Mouse (Mus musculus) heart, adult 2 months (tissue): ENCODE data around the gene Sycp2l. TPM values are rescaled to one million over a fixed set of nuclear protein-coding genes. Genes with fewer than 3 reads are reported as not detected.

Experiments
- DNase-seq, 2 experiments: peaks; one replicate each; pipeline ENCODE4 v3.0.0; 2021
- H3K27ac ChIP-seq: fragments of 200-600 bp; 2 replicates; pipeline ENCODE4 v1.8.1; 2022
- H3K27me3 ChIP-seq: fragments of 200-500 bp; 2 replicates; pipeline ENCODE4 v1.6.1; 2012; ENCODE audit warnings: mild to moderate bottlenecking, low read length, inconsistent platforms, mixed read lengths; ENCODE audit not compliant: control insufficient read depth, insufficient read depth
- H3K36me3 ChIP-seq: fragments of 200-500 bp; 2 replicates; pipeline ENCODE4 v1.6.1; 2012; ENCODE audit warnings: low read length, inconsistent platforms; ENCODE audit not compliant: control insufficient read depth, insufficient read depth
- H3K4me1 ChIP-seq: fragments of 200-500 bp; 2 replicates; pipeline ENCODE4 v1.6.1; 2011; ENCODE audit warnings: low read length; ENCODE audit not compliant: control insufficient read depth, insufficient read depth
- H3K4me3 ChIP-seq: fragments of 200-600 bp; 2 replicates; pipeline ENCODE4 v1.8.1; 2022
- H3K79me2 ChIP-seq: fragments of 200-500 bp; replicated peaks from 2 replicates; pipeline ENCODE4 v1.6.1; 2012; ENCODE audit warnings: mild to moderate bottlenecking, inconsistent platforms, low read length, moderate library complexity, mixed read lengths; ENCODE audit not compliant: control insufficient read depth, insufficient read depth
- H3K9ac ChIP-seq: fragments of 200-500 bp; 2 replicates; pipeline ENCODE4 v1.6.1; 2012; ENCODE audit warnings: low read depth, mild to moderate bottlenecking, control low read depth, inconsistent platforms, low read length, mixed read lengths
- CTCF ChIP-seq: fragments of 200-600 bp; IDR thresholded peaks from 2 replicates; pipeline ENCODE4 v1.8.1; 2022; ENCODE audit warnings: antibody characterized with exemption, mild to moderate bottlenecking, moderate library complexity
- EP300 ChIP-seq: fragments of 200-500 bp; IDR thresholded peaks from 2 replicates; pipeline ENCODE4 v1.6.1; 2011; ENCODE audit warnings: low read depth, low read length, control low read depth; ENCODE audit not compliant: insufficient read depth
- POLR2A ChIP-seq: fragments of 200-500 bp; IDR thresholded peaks from 2 replicates; pipeline ENCODE4 v1.6.1; 2011; ENCODE audit warnings: mild to moderate bottlenecking, low read depth, low read length, control low read depth; ENCODE audit not compliant: insufficient read depth
- WGBS: fragments of 180-500 bp; shearing (Covaris S2); methylation state at CpG from one replicate; pipeline ENCODE4 v1.1.7; 2018; 5-methylcytosine and 5-hydroxymethylcytosine counted together
- intact Hi-C: fragments of 180-260 bp; cut with DNase I; formaldehyde crosslinking; loops from one replicate; pipeline ENCODE4 v1.15.1; 2025
- polyA plus RNA-seq: library from polyadenylated mRNA; depleted of rRNA; stranded (reverse); fragments of >200 nt; gene quantifications from 2 replicates; pipeline ENCODE4 v1.2.3, GENCODE M21; 2012
- total RNA-seq, 2 experiments: library from RNA; stranded (reverse); gene quantifications; 2 replicates each; pipeline ENCODE4 v1.2.3; 2021

Gene Sycp2l
- total and polyA plus RNA-seq, 3 experiments = not detected

DNA sequence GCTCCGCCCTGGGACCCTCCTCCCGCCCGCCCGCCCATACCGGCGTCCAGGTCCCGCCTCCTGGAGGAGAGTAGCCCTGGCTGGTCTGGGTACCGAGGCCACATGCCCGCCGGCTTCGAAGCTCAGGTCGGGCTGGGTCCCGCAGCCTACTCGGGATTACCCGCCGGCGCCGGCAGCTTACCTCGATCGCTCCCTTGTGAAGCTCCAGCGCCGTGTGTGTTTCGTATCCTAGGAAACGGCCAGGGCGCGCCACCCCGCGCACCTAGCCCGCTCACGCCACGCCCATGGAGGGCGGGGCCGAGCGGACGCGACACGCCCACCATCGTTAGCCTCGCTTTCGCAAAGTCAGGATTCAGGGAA lies 34.7 kb upstream of the Sycp2l start, which contains the start of gene Mak:
Gene Mak (minus strand): TSS at position 286 of the 360 bp plus-strand sequence.
- DNase-seq = peak; percentile 28 to 34
- TF ChIP-seq EP300 (no peak), CTCF (no peak), POLR2A (no peak)
- H3K4me3 ChIP-seq = peak within 1 kb of the TSS; percentile 22; the same call in 1 of the 2 replicates
- H3K27ac ChIP-seq = no peak within 1 kb of the TSS
- peaks cover 3% of the 10 kb centered on the region for H3K27me3 ChIP-seq
- no peaks in the 10 kb centered on the region for H3K79me2 ChIP-seq
- H3K36me3 ChIP-seq = no peaks in the 10 kb centered on the region
- no peaks in the 10 kb centered on the region; the same call in 1 of the 2 replicates for H3K4me1 ChIP-seq
- H3K9ac ChIP-seq = no peak within 1 kb of the TSS
- WGBS = 2% methylated on average over 38 of the region's 40 CpGs
- intact Hi-C loops = no loop called here

DNA sequence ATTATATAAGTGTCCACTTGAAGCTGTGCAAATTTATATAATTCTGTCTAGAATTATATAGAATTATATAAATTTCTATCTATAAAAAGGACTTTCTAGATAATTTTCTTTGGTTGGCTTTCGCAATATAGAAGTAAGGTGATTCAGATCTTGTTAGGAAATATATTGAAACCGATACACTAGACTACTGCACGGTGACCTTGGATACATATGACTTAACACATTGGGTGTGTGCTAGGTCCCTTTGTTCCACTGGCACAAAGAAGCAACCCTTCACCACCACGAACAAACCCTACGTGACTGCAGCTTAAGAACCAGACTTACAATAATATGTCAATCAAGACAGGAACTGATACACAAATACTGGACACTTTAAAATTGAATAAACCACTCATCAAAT lies 34.2 kb upstream of the Sycp2l start:
- intact Hi-C loops = no loop called here
- no peaks in the 10 kb centered on the region for H3K36me3 ChIP-seq
- H3K79me2 ChIP-seq = no peaks in the 10 kb centered on the region
- peaks cover 3% of the 10 kb centered on the region for H3K27me3 ChIP-seq
- DNase-seq = no peak
- TF ChIP-seq POLR2A = no peak
- H3K4me3 ChIP-seq = no peak overlapping the region; the same call in 1 of the 2 replicates
- no peak overlapping the region for H3K9ac ChIP-seq
- 54% methylated on average over 5 of the region's 5 CpGs for WGBS
- no peaks in the 10 kb centered on the region; the same call in 1 of the 2 replicates for H3K4me1 ChIP-seq
- no peak overlapping the region for H3K27ac ChIP-seq

DNA sequence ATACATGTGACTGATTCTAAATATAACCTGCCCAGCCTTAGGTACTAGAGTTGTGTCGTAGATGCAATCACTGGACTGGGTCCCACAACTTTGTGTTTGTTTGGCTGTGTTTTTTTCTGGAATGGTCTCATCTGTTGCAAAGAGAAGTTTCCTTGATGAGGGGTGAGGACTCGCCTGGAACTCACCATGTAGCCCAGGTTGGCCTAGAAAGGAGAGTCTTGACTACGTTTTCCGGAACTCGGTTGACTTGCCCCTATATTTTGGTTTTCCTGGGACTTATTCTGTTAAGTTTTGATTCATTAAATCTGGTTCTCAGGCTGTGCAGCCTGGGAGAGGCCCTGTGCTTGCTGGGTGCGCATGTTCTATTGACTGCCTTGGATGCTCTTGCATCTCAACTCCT lies 33.4 kb upstream of the Sycp2l start:
- Histone ChIP-seq H3K9ac (no peak overlapping the region), H3K4me3 (no peak overlapping the region), H3K27me3 (peaks cover 3% of the 10 kb centered on the region), H3K4me1 (no peaks in the 10 kb centered on the region; the same call in 1 of the 2 replicates), H3K79me2 (no peaks in the 10 kb centered on the region), H3K36me3 (no peaks in the 10 kb centered on the region), H3K27ac (no peak overlapping the region)
- 90% methylated on average over 6 of the region's 6 CpGs for WGBS
- TF ChIP-seq EP300 (no peak), POLR2A (no peak), CTCF (no peak)
- intact Hi-C loops = no loop called here
- DNase-seq = no peak

DNA sequence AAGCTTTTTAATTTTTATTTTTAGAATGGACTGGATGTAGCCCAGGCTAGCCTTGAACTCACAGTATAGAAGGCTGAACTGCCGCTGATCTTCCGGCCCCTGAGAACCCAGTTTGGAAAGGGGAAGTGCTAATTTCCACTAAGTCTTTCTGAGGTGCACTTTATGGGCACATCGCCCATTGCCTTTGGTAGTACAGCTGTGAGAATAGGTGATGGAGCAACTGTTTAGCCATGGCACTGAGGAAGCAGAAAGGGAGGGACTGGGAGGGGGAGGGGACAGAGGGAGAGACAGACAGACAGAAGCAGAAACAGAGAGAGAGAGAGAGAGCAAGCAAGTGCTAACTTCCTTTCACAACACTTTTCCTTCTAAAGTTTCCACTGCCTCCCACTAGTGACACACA lies 29.6 kb upstream of the Sycp2l start:
- no peaks in the 10 kb centered on the region; the same call in 1 of the 2 replicates for H3K4me1 ChIP-seq
- H3K79me2 ChIP-seq = no peaks in the 10 kb centered on the region
- H3K27ac ChIP-seq = no peak overlapping the region
- TF ChIP-seq EP300 = no peak
- TF ChIP-seq POLR2A = no peak
- no peak for TF ChIP-seq CTCF
- no peaks in the 10 kb centered on the region for H3K36me3 ChIP-seq
- intact Hi-C loops = loop anchor here (2.0 kb wide), 1 partner anchor 154 kb away; no protein-coding TSS in a partner anchor
- H3K27me3 ChIP-seq = peaks cover 2% of the 10 kb centered on the region
- H3K4me3 ChIP-seq = no peak overlapping the region
- no peak for DNase-seq
- no peak overlapping the region for H3K9ac ChIP-seq
- 74% methylated on average over 3 of the region's 3 CpGs for WGBS

DNA sequence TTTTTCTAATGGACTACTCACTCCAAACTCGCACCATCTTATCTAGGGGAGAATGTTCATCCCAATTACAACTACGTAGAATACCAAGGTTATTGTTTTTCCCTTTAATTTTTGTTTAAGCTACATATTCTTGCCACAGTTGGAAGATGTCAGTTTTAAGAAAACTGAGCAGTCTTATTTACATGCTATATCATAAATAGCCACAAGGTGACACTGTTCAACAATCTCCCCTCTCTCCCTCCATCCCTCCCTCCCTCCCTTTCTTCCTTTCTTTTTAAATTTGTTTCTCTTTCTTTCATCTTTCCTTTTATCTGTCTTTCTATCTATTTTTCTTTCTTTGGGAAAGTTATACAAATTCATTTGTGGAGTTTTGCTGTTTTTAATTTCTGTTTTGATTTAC lies 29.0 kb upstream of the Sycp2l start:
- H3K27me3 ChIP-seq = no peaks in the 10 kb centered on the region; the same call in 1 of the 2 replicates
- DNase-seq = no peak
- H3K4me3 ChIP-seq = no peak overlapping the region
- H3K36me3 ChIP-seq = no peaks in the 10 kb centered on the region
- no peak overlapping the region for H3K9ac ChIP-seq
- intact Hi-C loops = loop anchor here (2.0 kb wide), 1 partner anchor 154 kb away; no protein-coding TSS in a partner anchor
- TF ChIP-seq CTCF (peak; percentile 68), POLR2A (no peak)
- H3K4me1 ChIP-seq = no peaks in the 10 kb centered on the region
- WGBS = 19% methylated on average over 2 of the region's 2 CpGs
- H3K27ac ChIP-seq = no peak overlapping the region
- no peaks in the 10 kb centered on the region for H3K79me2 ChIP-seq

DNA sequence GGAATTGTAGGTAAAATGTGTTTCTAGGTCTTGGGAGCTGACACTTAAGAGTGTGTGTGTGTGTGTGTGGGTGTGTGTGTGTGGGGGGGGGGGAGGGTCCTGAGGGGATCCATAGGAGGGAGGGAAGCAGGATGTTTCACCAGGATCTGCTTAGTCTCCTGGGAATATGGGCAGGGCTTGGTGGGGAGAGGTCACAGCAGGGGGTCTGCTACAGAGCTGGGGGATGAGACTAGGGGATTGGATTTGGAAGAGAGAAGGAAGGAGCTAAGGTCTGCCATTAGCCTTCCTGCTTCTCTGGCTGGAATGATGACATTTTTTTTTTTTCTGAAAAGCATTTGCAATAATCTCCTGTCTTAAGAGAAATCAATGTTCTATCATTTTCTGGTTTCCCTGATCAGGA lies 25.4 kb upstream of the Sycp2l start:
- Histone ChIP-seq H3K4me3 (no peak overlapping the region), H3K79me2 (no peaks in the 10 kb centered on the region), H3K27ac (no peak overlapping the region), H3K9ac (no peak overlapping the region), H3K36me3 (no peaks in the 10 kb centered on the region), H3K4me1 (no peaks in the 10 kb centered on the region), H3K27me3 (peaks cover 2% of the 10 kb centered on the region; the same call in 1 of the 2 replicates)
- DNase-seq = no peak
- intact Hi-C loops = no loop called here
- TF ChIP-seq EP300 = no peak
- TF ChIP-seq CTCF = no peak
- TF ChIP-seq POLR2A = no peak

DNA sequence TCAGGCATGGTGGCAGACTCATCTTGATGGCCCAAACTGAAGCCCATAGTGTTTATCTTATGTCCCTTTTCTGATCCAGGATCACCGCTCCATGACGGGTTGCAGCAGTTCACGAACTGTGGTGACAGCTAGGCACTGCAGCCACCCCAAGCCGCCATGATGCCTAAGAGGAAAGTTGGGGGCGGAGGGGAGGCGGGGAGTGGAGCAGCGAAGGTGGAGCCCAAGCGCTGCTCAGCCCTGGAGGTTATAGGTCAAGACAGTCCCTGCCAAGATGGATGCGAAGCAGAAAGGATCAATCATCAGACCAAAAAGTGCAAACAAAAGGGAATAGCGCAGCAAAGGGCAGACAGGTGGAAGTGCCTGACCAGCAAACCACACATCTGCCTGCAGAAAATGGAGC lies 22.8 kb upstream of the Sycp2l start:
- H3K9ac ChIP-seq = no peak overlapping the region
- intact Hi-C loops = no loop called here
- TF ChIP-seq EP300 = no peak
- TF ChIP-seq CTCF = no peak
- 40% methylated on average over 10 of the region's 10 CpGs for WGBS
- H3K4me3 ChIP-seq = no peak overlapping the region
- no peaks in the 10 kb centered on the region for H3K79me2 ChIP-seq
- H3K36me3 ChIP-seq = no peaks in the 10 kb centered on the region
- H3K4me1 ChIP-seq = no peaks in the 10 kb centered on the region
- DNase-seq = no peak
- H3K27me3 ChIP-seq = peaks cover 2% of the 10 kb centered on the region; the same call in 1 of the 2 replicates
- H3K27ac ChIP-seq = no peak overlapping the region
